Mouse (Mus musculus) kidney, embryonic 14.5 days (tissue): ENCODE data around the gene Smyd3. TPM values are rescaled to one million over a fixed set of nuclear protein-coding genes. Genes with fewer than 3 reads are reported as not detected.

Experiments used
- ATAC-seq: fragments of 200-750 bp; cut with Nextera tagmentation; 2 replicates; pipeline ENCODE4 v1.8.0; 2017; ENCODE audit warnings: moderate number of reproducible peaks, mild to moderate bottlenecking, moderate TSS enrichment, moderate library complexity; ENCODE audit not compliant: low FRiP score, low TSS enrichment
- H3K27ac ChIP-seq: fragments of 300-500 bp; sonication (generic); 2 replicates; pipeline ENCODE4 v1.5.1; 2014; ENCODE audit warnings: low read depth, mild to moderate bottlenecking, low read length, moderate library complexity, mixed read lengths
- H3K27me3 ChIP-seq: fragments of 300-500 bp; sonication (generic); 2 replicates; pipeline ENCODE4 v1.6.1; 2014; ENCODE audit warnings: mild to moderate bottlenecking, low read length; ENCODE audit not compliant: control insufficient read depth, insufficient read depth
- H3K36me3 ChIP-seq: fragments of 300-500 bp; sonication (generic); 2 replicates; pipeline ENCODE4 v1.6.1; 2014; ENCODE audit warnings: low read length, mixed read lengths; ENCODE audit not compliant: control insufficient read depth, insufficient read depth
- H3K4me1 ChIP-seq: fragments of 300-500 bp; sonication (generic); 2 replicates; pipeline ENCODE4 v1.6.1; 2014; ENCODE audit warnings: low read length, mixed read lengths; ENCODE audit not compliant: control insufficient read depth, insufficient read depth
- H3K4me2 ChIP-seq: fragments of 300-500 bp; sonication (generic); replicated peaks from 2 replicates; pipeline ENCODE4 v1.6.1; 2014; ENCODE audit warnings: low read depth, mild to moderate bottlenecking, low read length
- H3K4me3 ChIP-seq: fragments of 300-500 bp; sonication (generic); 2 replicates; pipeline ENCODE4 v1.5.1; 2014; ENCODE audit warnings: mild to moderate bottlenecking, low read length
- H3K9ac ChIP-seq: fragments of 300-500 bp; sonication (generic); 2 replicates; pipeline ENCODE4 v1.6.1; 2014; ENCODE audit warnings: low read depth, mild to moderate bottlenecking, low read length, moderate library complexity
- H3K9me3 ChIP-seq: fragments of 300-500 bp; sonication (generic); 2 replicates; pipeline ENCODE4 v1.6.1; 2016; ENCODE audit warnings: low read length; ENCODE audit not compliant: control insufficient read depth
- WGBS: fragments of 180-500 bp; shearing (Covaris S2); extraction: QIAGEN DNeasy Blood & Tissue Kit; methylation state at CpG from one replicate; pipeline ENCODE4 v1.1.7; 2014; 5-methylcytosine and 5-hydroxymethylcytosine counted together
- polyA plus RNA-seq: library from polyadenylated mRNA; unstranded; fragments of >200 nt; fragmentation: Nextera tagmentation; extraction: Ambion mirVana; gene quantifications from 2 replicates; pipeline ENCODE4 v1.2.1, GENCODE M21; 2014

The Smyd3 gene
- polyA plus RNA-seq, 1 experiment from 2014 or later: 21.5 TPM

DNA sequence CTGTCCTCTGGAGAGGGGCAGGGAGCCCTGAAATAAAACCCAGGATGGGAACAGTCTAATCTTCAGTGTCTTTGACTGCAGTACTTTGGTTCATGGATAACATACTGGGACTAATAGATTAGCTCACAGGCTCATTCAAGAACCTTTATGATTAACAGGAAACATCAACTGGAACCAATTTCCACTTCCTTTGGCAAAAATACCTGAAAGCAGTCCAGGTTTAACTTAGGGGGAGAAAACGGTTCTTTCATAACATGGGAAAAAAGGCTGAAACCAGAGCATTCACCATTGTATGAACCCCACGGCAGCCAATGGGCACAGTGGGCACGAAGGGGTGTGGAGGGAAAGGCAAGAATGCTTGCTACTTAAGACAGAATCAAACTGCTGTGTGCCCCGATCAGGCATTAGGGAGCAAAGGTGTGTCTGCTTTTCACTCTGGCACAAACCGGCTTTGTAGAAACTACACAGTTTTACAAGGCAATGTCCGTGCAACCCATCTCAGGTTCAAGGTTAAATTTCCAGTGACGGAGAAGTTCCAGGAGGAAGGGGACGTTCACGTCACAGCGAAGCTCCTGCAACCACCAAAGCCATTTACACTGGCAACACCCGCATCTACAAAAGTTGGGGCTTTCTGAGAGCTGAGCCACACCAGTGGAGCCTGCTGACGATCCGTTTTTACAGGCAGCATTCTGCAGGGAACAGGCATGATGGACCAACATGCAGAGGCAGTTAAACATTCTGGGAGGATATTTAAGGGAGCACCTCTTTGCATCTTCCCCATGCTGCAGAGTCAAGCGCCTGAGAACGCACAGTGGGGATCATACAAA, 458.3 kb downstream of the Smyd3 start:
- peak overlapping the region; percentile 86 for H3K27ac ChIP-seq
- H3K27me3 ChIP-seq: no peaks in the 10 kb centered on the region
- no peak overlapping the region; the same call in 1 of the 2 replicates for H3K4me2 ChIP-seq
- H3K9ac ChIP-seq: no peak overlapping the region
- no peak overlapping the region for H3K4me3 ChIP-seq
- H3K4me1 ChIP-seq: peaks cover 45% of the 10 kb centered on the region
- 0 out of 2 replicates have a peak, but pooled peaks have one; percentile 11 for ATAC-seq
- 46% methylated on average over 15 of the region's 15 CpGs for WGBS
- no peaks in the 10 kb centered on the region for H3K36me3 ChIP-seq
- H3K9me3 ChIP-seq: no peaks in the 10 kb centered on the region

DNA sequence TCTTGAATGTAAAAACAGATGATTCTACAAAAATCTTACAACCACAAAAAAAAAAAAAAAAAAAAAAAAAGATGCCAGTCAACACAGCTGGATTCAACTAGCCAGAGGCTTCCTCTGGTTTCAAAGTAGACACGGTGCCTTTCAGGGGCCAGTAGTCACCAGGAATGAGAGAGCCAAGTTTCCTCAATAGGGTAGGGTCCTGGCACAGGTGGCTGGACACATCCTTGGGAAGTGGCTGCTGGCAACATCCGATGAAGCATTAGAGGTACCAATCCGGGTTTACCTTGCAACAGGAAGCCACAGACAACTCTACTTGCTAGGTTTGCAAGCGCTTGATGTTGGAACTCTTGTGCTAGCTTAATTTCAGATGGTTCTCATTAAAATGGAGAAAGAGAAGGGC, 459.2 kb downstream of the Smyd3 start:
- no peak overlapping the region for H3K4me2 ChIP-seq
- peaks cover 45% of the 10 kb centered on the region for H3K4me1 ChIP-seq
- no peak for ATAC-seq
- no peaks in the 10 kb centered on the region for H3K9me3 ChIP-seq
- no peaks in the 10 kb centered on the region for H3K27me3 ChIP-seq
- H3K27ac ChIP-seq: peak overlapping the region; percentile 86; the same call in 1 of the 2 replicates
- no peak overlapping the region for H3K9ac ChIP-seq
- H3K36me3 ChIP-seq: no peaks in the 10 kb centered on the region
- H3K4me3 ChIP-seq: no peak overlapping the region
- 53% methylated on average over 4 of the region's 4 CpGs for WGBS

DNA sequence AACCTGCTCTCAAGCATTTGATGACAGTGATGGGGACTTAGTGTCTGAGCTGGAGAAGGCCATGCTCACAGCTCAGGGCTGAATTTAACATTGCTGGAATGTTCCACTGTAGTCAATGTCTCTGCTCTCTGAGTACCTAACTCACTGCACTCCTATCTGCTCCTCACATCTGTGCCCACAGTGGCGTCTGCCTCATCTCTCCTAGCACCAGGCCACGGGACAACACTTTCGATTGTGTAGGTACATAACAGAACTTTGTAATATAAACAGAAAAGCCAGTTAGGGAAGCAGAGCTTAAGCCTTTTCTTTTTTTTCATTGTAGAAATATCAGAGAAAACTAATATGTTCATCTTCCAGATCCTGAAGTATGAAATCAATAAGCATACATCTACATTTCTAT, 462.1 kb downstream of the Smyd3 start:
- no peak for ATAC-seq
- Histone ChIP-seq H3K36me3 (no peaks in the 10 kb centered on the region), H3K4me1 (peaks cover 24% of the 10 kb centered on the region), H3K4me2 (no peak overlapping the region), H3K27me3 (no peaks in the 10 kb centered on the region), H3K9ac (no peak overlapping the region), H3K27ac (no peak overlapping the region), H3K4me3 (no peak overlapping the region), H3K9me3 (no peaks in the 10 kb centered on the region)
- 78% methylated on average over 3 of the region's 3 CpGs for WGBS

- no peaks in the 10 kb centered on the region for H3K36me3 ChIP-seq
- WGBS: 43% methylated on average over 7 of the region's 7 CpGs
- H3K9ac ChIP-seq: no peak overlapping the region
- H3K27ac ChIP-seq: no peak overlapping the region; the same call in 1 of the 2 replicates
- H3K27me3 ChIP-seq: no peaks in the 10 kb centered on the region
- H3K9me3 ChIP-seq: no peaks in the 10 kb centered on the region
- no peak overlapping the region for H3K4me3 ChIP-seq
- ATAC-seq: peak; percentile 79; the same call in 1 of the 2 replicates
- H3K4me1 ChIP-seq: peaks cover 12% of the 10 kb centered on the region
- H3K4me2 ChIP-seq: no peak overlapping the region
These were observed 463.3 kb downstream of the Smyd3 start for GRCm38 (mm10) chr1:179054385-179055116.

GRCm38 (mm10) chr1:179052545-179053180, 465.2 kb downstream of the Smyd3 start:
- Histone ChIP-seq H3K4me2 (no peak overlapping the region), H3K27ac (no peak overlapping the region), H3K36me3 (no peaks in the 10 kb centered on the region), H3K9ac (no peak overlapping the region), H3K4me1 (no peaks in the 10 kb centered on the region), H3K9me3 (no peaks in the 10 kb centered on the region), H3K4me3 (no peak overlapping the region), H3K27me3 (no peaks in the 10 kb centered on the region)
- 86% methylated on average over 6 of the region's 6 CpGs for WGBS
- no peak for ATAC-seq

- 85% methylated on average over 13 of the region's 13 CpGs for WGBS
- Histone ChIP-seq H3K9me3 (no peaks in the 10 kb centered on the region), H3K27me3 (no peaks in the 10 kb centered on the region), H3K4me3 (no peak overlapping the region), H3K36me3 (no peaks in the 10 kb centered on the region), H3K4me1 (no peaks in the 10 kb centered on the region), H3K4me2 (no peak overlapping the region), H3K27ac (no peak overlapping the region), H3K9ac (no peak overlapping the region)
- ATAC-seq: no peak
These were observed 469.8 kb downstream of the Smyd3 start for GRCm38 (mm10) chr1:179047931-179048596.

DNA sequence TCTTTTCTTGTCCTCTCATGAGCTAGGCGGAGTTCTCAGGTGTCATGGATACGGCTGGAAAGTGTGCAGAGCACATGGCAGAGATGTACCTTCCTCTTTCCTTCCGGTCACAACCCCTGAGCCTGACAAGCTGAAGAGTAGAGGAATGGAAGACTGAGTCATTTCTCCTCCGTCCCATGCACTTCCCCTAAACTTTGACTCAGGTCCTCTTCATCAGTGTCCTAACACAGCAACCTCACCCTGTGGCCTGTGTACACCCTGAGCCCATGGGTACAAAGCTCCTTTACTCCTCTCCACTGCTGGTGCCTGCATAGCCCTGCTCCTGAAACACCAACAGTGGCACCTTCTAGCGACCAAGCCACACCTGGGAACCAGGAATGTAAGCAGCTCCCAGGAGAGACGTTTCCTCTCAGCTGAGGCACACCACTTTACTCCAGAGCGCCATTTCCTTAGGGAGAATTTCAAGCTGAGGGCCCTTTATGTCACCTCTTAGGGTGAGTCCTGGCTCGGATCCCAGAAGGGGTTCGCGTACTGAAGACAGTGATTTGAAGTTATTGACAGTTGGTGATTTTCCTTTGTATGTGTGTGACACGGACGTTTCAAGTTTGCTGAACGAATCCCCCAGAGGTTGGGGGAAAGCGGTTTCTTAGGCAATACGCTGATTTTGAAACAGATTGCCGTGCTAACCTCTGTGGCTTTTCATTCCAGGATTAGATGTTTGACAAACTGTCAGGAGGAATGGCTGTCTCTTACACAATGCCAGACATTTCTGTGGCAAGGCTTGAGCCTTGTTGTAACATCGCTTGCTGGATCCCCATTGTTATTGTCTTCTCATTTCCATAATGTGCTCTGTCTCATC, 471.8 kb downstream of the Smyd3 start:
- Histone ChIP-seq H3K4me3 (no peak overlapping the region), H3K4me2 (no peak overlapping the region), H3K27me3 (no peaks in the 10 kb centered on the region), H3K4me1 (no peaks in the 10 kb centered on the region), H3K27ac (no peak overlapping the region), H3K9ac (no peak overlapping the region), H3K36me3 (no peaks in the 10 kb centered on the region), H3K9me3 (no peaks in the 10 kb centered on the region)
- ATAC-seq: no peak
- WGBS: 82% methylated on average over 17 of the region's 17 CpGs

- H3K4me2 ChIP-seq: no peak overlapping the region
- no peaks in the 10 kb centered on the region for H3K36me3 ChIP-seq
- H3K4me1 ChIP-seq: no peaks in the 10 kb centered on the region
- WGBS: 82% methylated on average over 5 of the region's 5 CpGs
- no peaks in the 10 kb centered on the region for H3K9me3 ChIP-seq
- ATAC-seq: no peak
- no peaks in the 10 kb centered on the region for H3K27me3 ChIP-seq
- H3K27ac ChIP-seq: no peak overlapping the region
- H3K9ac ChIP-seq: no peak overlapping the region
- H3K4me3 ChIP-seq: no peak overlapping the region
These were observed 473.7 kb downstream of the Smyd3 start for GRCm38 (mm10) chr1:179044165-179044564.
